Mouse (Mus musculus): Measurements from ENCODE around the gene Sult1c1. TPM values are rescaled to one million over a fixed set of nuclear protein-coding genes. Genes with fewer than 3 reads are reported as not detected.

Sult1c1 gene
- polyA plus RNA-seq (2015; fragmentation: Nextera tagmentation; extraction: Ambion mirVana) = not detected in 2 replicates

GRCm38 (mm10) chr17:53990574-53990973, at the start of gene Sult1c1:
Sult1c1 (minus strand) TSS chr17:53990674.

Other genes with a start within 250 kb of the Sult1c1 start
- gene Sult1c2, start 144.3 kb downstream of the Sult1c1 start, polyA plus RNA-seq (2015; fragmentation: Nextera tagmentation; extraction: Ambion mirVana) = 0.06 TPM in 1 of 2 replicates, not detected in the other